Mouse (Mus musculus) spleen, adult 2 months (tissue): ENCODE data around the gene Hsd17b11.

ENCODE experiments used
- CTCF ChIP-seq: fragments of 200-500 bp; IDR thresholded peaks from 2 replicates; pipeline ENCODE4 v1.5.1; 2011; ENCODE audit warnings: mild to moderate bottlenecking, inconsistent platforms; ENCODE audit not compliant: insufficient read depth, insufficient read length, insufficient replicate concordance; ENCODE audit errors: extremely low read depth
- POLR2A ChIP-seq: fragments of 200-500 bp; IDR thresholded peaks from 2 replicates; pipeline ENCODE4 v1.6.1; 2011; ENCODE audit warnings: low read depth, low read length, inconsistent platforms

GRCm38 (mm10) chr5:104007801-104008200, 13.9 kb downstream of the Hsd17b11 start:
- TF ChIP-seq POLR2A = no peak
- TF ChIP-seq CTCF = no peak
